Mouse (Mus musculus): Measurements from ENCODE around the gene Dvl2.
A peak's percentile ranks its signal among the peaks of the same experiment; 100 is the strongest.

Gene Dvl2

GRCm38 (mm10) chr11:69981141-69981762 is 19.1 kb upstream of the Dvl2 start, which contains the start of gene Ctdnep1:
Gene Ctdnep1, plus strand, starts transcription at chr11:69981156.
- DNase-seq (ENCODE audit: low spot score), result no peak

GRCm38 (mm10) chr11:69982225-69982624 is 18.2 kb upstream of the Dvl2 start, which contains the start of gene Elp5:
Gene Elp5, minus strand, starts transcription at chr11:69982517.
- DNase-seq (ENCODE audit: low spot score), result no peak

GRCm38 (mm10) chr11:69982877-69983276 is 17.5 kb upstream of the Dvl2 start:
- no peak for DNase-seq (ENCODE audit: low spot score)

GRCm38 (mm10) chr11:69983377-69983776 is 17.0 kb upstream of the Dvl2 start:
- DNase-seq (ENCODE audit: low spot score), result no peak

GRCm38 (mm10) chr11:69984431-69984830 is 16.0 kb upstream of the Dvl2 start:
- DNase-seq (ENCODE audit: low spot score), result no peak

- no peak for DNase-seq (ENCODE audit: low spot score)
These were observed 10.4 kb upstream of the Dvl2 start for GRCm38 (mm10) chr11:69989949-69990348.

- DNase-seq (ENCODE audit: low spot score), result peak; percentile 91
These were observed 9.3 kb upstream of the Dvl2 start, which contains the start of gene Gabarap for GRCm38 (mm10) chr11:69990850-69991691. Gene Gabarap, plus strand, starts transcription at chr11:69991143.

DNA sequence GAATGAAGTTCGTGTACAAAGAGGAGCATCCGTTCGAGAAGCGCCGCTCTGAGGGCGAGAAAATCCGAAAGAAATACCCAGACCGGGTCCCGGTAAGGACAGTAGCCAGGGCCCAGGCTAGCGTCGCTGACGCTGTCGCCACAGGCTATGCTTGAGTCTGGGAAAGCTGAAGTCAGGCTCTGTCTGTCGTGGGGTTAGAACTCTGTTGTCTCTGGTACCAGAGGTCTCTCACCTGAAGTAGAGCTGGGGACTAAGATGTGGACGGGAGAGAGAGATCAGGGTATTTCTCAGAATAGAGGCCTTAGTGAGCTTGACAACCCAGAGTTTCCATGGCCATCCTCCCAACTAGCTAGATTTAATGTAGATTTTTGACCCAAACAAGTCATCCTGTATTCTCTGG is 8.7 kb upstream of the Dvl2 start:
- DNase-seq (ENCODE audit: low spot score), result no peak

GRCm38 (mm10) chr11:69992396-69992795 is 8.0 kb upstream of the Dvl2 start:
- no peak for DNase-seq (ENCODE audit: low spot score)

DNA sequence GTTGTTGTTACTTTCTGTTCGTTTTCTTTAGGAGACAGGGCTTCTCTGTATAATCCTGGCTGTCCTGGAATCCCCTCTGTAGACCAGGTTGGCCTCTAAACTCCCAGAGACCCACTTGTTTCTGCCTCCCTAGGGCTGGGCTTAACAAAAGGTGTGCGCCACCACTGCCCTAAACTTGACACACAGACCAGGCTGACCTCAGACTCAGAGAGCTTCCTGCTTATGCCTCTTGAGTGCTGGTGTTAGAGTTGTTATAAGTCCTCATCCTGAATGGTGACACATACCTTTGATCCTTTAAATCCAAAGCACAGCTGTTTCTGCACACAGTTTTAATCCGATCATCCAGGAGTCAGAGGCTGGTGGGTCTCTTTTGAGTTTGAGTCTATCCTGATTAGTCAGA is 7.5 kb upstream of the Dvl2 start:
- no peak for DNase-seq (ENCODE audit: low spot score)

DNA sequence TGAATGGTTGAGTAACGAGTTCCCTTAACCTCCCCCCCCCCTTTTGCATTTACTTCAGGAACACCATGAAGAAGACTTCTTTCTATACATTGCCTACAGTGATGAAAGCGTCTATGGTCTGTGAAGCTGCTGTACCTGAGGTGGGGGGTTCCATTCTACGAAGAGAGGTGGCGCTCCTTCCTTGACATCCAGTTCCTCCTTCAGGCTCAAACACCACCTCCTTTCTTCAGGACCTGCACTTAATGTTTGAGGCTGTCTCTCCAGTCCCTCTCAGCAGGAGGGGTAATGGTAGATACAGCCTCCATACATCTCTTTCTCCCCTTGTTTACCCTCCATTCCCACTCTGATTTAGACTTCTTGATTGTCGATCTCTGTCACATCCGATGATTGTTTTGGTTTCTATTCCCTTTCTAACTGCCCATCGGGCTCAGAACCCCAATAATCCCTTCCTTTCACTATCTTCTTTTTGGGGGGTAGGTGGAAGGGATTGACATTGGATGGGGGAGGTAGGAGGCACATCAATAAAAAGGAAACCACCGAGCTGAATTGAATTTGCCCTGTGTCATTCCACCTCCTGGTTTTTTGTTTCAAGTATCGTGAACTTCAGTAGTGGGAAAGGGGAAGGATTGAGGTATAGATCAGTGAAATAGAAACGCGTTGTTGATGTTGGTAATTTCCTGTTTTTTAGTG is 5.8 kb upstream of the Dvl2 start:
- DNase-seq (ENCODE audit: low spot score), result no peak

DNA sequence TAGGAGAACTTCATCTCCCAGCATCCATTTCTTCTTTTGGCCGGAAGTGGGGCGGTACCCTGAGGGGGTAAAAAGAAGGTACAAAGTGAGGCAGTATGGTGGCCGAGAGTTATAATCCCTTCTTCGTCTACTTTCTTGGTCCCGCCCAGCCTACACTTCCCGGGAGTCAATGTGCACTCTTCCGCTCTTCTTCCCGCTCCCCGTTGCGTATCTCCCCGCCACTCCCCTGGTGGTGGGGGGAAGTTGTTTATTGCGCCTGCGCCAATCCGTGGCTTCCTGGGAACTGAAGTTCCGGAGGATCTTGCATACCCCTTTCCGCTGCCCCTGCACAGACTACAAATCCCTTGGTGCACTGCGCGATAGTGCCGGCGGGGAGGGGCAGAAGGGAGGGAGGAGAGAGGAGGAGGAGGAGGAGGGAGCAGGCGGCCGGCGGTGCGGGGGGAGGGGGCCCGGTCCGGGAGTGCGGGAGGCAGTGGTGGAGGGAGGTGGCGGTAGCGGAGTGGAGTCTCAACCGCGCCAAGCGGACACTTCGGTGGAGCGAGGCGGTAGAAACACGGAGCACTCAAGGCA is 4.9 kb upstream of the Dvl2 start, which contains the start of gene Phf23:
TSS of gene Phf23 (plus strand) at position 387 of the 570 bp plus-strand sequence.
- peak; percentile 93 for DNase-seq (ENCODE audit: low spot score)

- no peak for DNase-seq (ENCODE audit: low spot score)
These were observed 4.0 kb upstream of the Dvl2 start for GRCm38 (mm10) chr11:69996161-69997061.

- DNase-seq (ENCODE audit: low spot score), result peak; percentile 74
These were observed 3.3 kb upstream of the Dvl2 start for GRCm38 (mm10) chr11:69997070-69997509.

GRCm38 (mm10) chr11:69998567-69999491 is 1.6 kb upstream of the Dvl2 start:
- DNase-seq (ENCODE audit: low spot score), result no peak

GRCm38 (mm10) chr11:69999666-70000065 is 729 bp upstream of the Dvl2 start:
- no peak for DNase-seq (ENCODE audit: low spot score)

- no peak for DNase-seq (ENCODE audit: low spot score)
These were observed 764 bp downstream of the Dvl2 start for GRCm38 (mm10) chr11:70001159-70001558.

DNA sequence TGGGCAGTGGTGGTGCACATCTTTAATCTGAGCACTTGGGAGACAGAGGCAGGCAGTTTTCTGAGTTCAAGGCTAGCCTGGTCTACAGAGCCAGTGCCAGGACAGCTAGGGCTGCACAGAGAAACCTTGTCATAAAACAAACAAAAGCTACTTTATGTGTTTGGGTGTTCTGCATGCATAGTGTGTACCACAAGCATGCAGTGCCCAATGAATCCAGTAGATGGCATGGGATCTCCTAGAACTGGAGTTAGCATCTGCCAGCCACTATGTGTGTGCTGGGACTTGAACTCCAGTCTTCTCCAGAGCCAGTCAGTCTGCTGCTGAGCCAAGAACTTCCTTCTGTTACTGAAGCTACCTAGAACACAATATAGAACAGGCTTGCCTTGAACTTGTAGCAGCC is 1.5 kb downstream of the Dvl2 start:
- DNase-seq (ENCODE audit: low spot score), result no peak

DNA sequence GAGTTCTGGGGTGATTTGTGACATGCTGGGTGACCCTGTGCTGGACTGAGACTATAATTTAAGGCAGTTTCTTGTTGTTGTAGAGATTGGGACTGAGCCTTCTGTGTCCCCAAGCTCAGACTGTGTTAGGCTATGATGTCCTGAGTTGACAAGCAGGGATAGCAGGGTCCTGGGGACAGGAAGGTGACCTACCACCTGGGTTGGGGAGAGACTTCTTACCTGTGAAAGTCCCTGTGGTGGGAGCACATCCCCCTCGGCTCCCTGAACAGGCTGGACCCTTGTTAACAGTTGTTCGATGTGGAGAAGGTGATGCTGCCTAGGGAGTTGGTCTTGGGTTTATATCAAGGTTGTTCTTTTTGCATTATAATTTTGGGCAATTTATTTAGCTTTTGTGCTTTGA is 2.1 kb downstream of the Dvl2 start:
- no peak for DNase-seq (ENCODE audit: low spot score)

DNA sequence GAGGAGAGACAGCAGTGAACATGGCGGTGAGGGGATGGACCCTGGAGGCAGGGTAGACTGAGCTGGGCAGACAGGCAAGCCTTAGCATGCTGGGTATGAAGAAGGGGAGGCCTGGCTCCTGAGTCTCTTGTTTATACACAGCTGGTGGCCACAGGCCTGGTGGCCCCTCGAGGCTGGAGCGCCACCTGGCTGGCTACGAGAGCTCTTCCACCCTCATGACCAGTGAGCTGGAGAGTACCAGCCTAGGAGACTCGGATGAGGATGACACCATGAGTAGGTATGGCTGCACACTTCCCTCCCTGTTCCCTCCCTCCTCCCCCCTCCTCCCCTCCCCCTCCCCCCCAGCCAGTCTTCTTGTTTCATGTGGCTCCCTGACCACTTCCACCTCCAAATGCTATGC is 5.1 kb downstream of the Dvl2 start:
- no peak for DNase-seq (ENCODE audit: low spot score)
